Mouse (Mus musculus) cerebellum, adult 11 months (tissue): Measurements from ENCODE around the gene Nop9.

Experiments used
- DNase-seq: peaks from one replicate; pipeline ENCODE4 v3.0.0; 2022

Gene Nop9

DNA sequence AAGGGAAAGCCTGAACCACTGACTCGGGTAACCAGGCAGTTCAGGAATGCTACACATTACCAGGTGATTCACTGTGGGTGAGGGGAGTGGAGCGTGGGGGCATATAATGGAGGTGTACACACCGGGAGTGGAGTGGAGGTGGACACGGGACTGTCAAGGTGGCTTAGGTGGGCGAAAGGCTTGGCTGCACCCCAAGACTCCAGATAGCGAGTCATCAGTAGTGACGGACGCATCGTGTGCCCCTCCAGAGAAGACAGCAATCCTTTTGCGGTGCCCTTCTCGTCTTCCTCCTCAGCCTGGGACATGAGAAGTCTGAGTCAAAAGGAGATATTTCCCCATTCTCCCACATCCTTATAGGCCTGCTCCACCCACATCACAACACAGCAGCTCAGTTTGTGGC lies 32.3 kb downstream of the Nop9 start:
- no peak for DNase-seq

- DNase-seq = no peak
These were observed 33.2 kb downstream of the Nop9 start for GRCm38 (mm10) chr14:55778686-55779085.

GRCm38 (mm10) chr14:55779656-55780055 lies 34.2 kb downstream of the Nop9 start:
- no peak for DNase-seq

DNA sequence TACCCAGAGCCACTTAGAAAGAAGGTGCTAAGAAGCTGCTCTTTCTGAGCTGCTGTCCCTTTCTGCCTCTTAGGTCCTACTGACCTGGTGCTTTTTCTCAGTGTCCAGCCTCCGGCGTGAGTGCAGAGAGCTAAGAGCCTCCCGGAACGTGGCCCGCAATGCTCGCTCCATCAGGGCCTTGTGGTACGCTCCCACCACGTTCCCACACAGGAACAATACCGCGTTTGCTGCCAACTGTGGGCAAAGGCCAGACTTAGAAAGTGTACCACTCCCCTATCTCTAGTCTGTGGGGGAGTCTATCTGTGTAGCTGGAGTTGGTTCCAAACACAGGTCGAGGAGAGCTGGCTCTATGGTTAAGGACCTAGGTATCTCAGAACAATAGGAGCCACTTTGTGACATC lies 35.2 kb downstream of the Nop9 start:
- DNase-seq = no peak

GRCm38 (mm10) chr14:55781310-55781709 lies 35.8 kb downstream of the Nop9 start:
- peak; percentile 50 for DNase-seq

DNA sequence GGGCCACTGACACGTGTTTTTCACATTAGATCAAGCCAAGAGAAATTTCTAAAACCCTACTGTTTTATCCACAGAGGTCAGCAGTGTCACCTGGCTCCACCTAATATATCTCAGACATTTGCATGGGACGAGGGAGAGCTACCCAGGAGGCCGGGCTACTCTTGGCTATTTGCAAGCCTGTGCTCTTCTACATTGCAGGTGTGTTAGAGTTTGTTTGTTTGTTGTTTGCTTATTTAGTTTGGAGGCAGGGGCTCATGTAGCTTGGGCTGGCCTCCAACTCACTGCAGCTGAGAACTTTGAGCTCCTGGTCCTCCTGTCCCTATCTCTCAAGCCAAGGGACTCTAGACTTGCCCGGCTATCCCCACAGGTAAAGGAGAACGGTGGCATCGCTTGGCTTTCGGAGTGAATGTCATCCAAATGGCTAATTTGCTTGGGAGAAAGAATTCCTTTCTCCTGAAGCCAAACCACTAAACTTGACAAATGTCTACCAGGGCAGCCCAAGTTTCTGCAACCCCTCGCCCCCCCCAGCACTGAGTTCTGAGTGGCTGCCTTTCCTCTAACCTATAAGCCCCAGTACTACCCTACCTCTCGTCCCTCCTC lies 37.0 kb downstream of the Nop9 start:
- no peak for DNase-seq

GRCm38 (mm10) chr14:55783171-55783957 lies 37.9 kb downstream of the Nop9 start:
- DNase-seq = no peak

GRCm38 (mm10) chr14:55783958-55784235 lies 38.4 kb downstream of the Nop9 start, which contains the start of gene Adcy4:
TSS of gene Adcy4 (minus strand) at chr14:55784095.
- DNase-seq = no peak

- DNase-seq = no peak
These were observed 39.7 kb downstream of the Nop9 start for GRCm38 (mm10) chr14:55785195-55785594.

DNA sequence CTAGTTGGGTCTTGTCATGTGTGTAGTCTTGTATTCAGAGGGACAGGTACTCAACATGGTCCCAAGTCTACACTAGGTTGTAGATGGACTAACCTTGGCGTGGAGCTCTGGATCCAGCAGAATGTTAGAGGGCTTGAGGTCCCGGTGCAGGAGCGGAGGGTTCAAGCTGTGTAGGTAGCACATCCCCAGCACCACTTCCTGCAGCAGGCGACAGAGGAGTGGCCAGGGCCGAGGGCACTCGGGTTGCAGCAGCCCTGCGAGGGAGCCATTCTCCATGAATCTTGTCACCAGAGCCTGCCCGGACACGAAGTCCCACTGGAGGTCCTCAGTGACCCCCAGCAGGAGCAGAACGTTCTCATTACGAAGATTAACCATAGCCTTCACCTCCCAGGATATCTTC lies 42.2 kb downstream of the Nop9 start:
- DNase-seq = no peak

GRCm38 (mm10) chr14:55788256-55789050 lies 43.0 kb downstream of the Nop9 start, which contains the start of gene Ripk3:
TSS of gene Ripk3 (minus strand) at chr14:55788865.
- no peak for DNase-seq

- no peak for DNase-seq
These were observed 48.0 kb downstream of the Nop9 start for GRCm38 (mm10) chr14:55793461-55793860.

- DNase-seq = no peak
These were observed 48.5 kb downstream of the Nop9 start for GRCm38 (mm10) chr14:55793946-55794345.

- no peak for DNase-seq
These were observed 50.1 kb downstream of the Nop9 start for GRCm38 (mm10) chr14:55795380-55796163.
